Mouse (Mus musculus) hindbrain, embryonic 12.5 days (tissue): ENCODE results near the gene Ccdc117. TPM values are rescaled to one million over a fixed set of nuclear protein-coding genes. Genes with fewer than 3 reads are reported as not detected.
"Not testable (repeated sequence)": the region's sequence is repeated elsewhere in the genome, so short reads cannot be mapped to it uniquely, and the experiment has no call there.

Experiments used
- ATAC-seq: fragments of 200-750 bp; cut with Nextera tagmentation; 2 replicates; pipeline ENCODE4 v1.8.0; 2017; ENCODE audit warnings: moderate TSS enrichment; ENCODE audit not compliant: low FRiP score
- H3K27ac ChIP-seq: fragments of 300-500 bp; sonication (generic); 2 replicates; pipeline ENCODE4 v1.5.1; 2016; ENCODE audit warnings: mild to moderate bottlenecking
- H3K27me3 ChIP-seq: fragments of 300-500 bp; sonication (generic); 2 replicates; pipeline ENCODE4 v1.6.1; 2016; ENCODE audit warnings: mild to moderate bottlenecking
- H3K36me3 ChIP-seq: fragments of 300-500 bp; sonication (generic); 2 replicates; pipeline ENCODE4 v1.6.1; 2016; ENCODE audit warnings: mild to moderate bottlenecking
- H3K4me1 ChIP-seq: fragments of 300-500 bp; sonication (generic); 2 replicates; pipeline ENCODE4 v1.6.1; 2016
- H3K4me2 ChIP-seq: fragments of 300-500 bp; sonication (generic); replicated peaks from 2 replicates; pipeline ENCODE4 v1.6.1; 2016; ENCODE audit warnings: mild to moderate bottlenecking
- H3K4me3 ChIP-seq: fragments of 300-500 bp; sonication (generic); 2 replicates; pipeline ENCODE4 v1.5.1; 2016; ENCODE audit warnings: mild to moderate bottlenecking
- H3K9ac ChIP-seq: fragments of 300-500 bp; sonication (generic); 2 replicates; pipeline ENCODE4 v1.6.1; 2016; ENCODE audit warnings: mild to moderate bottlenecking, moderate library complexity
- H3K9me3 ChIP-seq: fragments of 300-500 bp; sonication (generic); replicated peaks from 2 replicates; pipeline ENCODE4 v1.6.1; 2016; ENCODE audit warnings: mild to moderate bottlenecking
- WGBS: fragments of 180-500 bp; shearing (Covaris S2); methylation state at CpG from one replicate; pipeline ENCODE4 v1.1.7; 2016; 5-methylcytosine and 5-hydroxymethylcytosine counted together
- polyA plus RNA-seq: library from polyadenylated mRNA; unstranded; fragments of >200 nt; fragmentation: Nextera tagmentation; extraction: Ambion mirVana; gene quantifications from 2 replicates; pipeline ENCODE4 v1.2.1, GENCODE M21; 2016

Ccdc117 gene
- polyA plus RNA-seq, 1 experiment from 2014 or later = 25.3 TPM

GRCm38 (mm10) chr11:5551931-5552330, 9.9 kb upstream of the Ccdc117 start:
- H3K9me3 ChIP-seq = no peaks in the 10 kb centered on the region
- 76% methylated on average over 1 of the region's 1 CpGs for WGBS
- ATAC-seq = no peak
- no peak overlapping the region for H3K27ac ChIP-seq
- no peaks in the 10 kb centered on the region for H3K36me3 ChIP-seq
- H3K9ac ChIP-seq = no peak overlapping the region
- no peak overlapping the region for H3K4me3 ChIP-seq
- H3K27me3 ChIP-seq = no peaks in the 10 kb centered on the region
- H3K4me1 ChIP-seq = no peaks in the 10 kb centered on the region
- H3K4me2 ChIP-seq = no peak overlapping the region

- ATAC-seq = no peak
- Histone ChIP-seq H3K4me2 (no peak overlapping the region), H3K36me3 (no peaks in the 10 kb centered on the region), H3K27ac (no peak overlapping the region), H3K4me1 (no peaks in the 10 kb centered on the region), H3K9me3 (no peaks in the 10 kb centered on the region), H3K27me3 (no peaks in the 10 kb centered on the region), H3K4me3 (no peak overlapping the region), H3K9ac (no peak overlapping the region)
- 90% methylated on average over 5 of the region's 5 CpGs for WGBS
These were observed 9.4 kb upstream of the Ccdc117 start for GRCm38 (mm10) chr11:5551430-5551829.

DNA sequence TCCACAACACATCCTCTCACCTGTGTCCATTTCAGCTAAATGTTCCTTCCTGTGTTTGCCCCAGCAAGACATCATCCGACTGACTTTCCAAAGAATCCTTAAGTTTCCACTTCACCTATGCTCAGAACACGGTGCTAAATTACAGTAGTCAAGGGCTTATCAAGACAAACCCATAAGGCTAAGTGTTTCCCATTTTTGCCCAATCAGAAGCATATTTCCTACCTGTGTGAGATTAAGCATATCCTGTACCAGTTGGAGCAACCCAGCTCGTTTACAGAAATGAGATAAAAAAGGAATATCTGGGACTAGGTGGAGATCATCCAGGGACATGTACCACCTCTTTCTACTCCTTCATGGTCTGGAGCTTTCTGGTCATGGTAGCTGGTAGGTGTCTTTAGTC, 4.7 kb upstream of the Ccdc117 start:
- Histone ChIP-seq H3K9ac (no peak overlapping the region), H3K4me3 (no peak overlapping the region), H3K27me3 (no peaks in the 10 kb centered on the region), H3K4me2 (no peak overlapping the region), H3K36me3 (no peaks in the 10 kb centered on the region), H3K9me3 (no peaks in the 10 kb centered on the region), H3K4me1 (no peaks in the 10 kb centered on the region), H3K27ac (no peak overlapping the region)
- ATAC-seq = no peak
- WGBS = 97% methylated on average over 3 of the region's 3 CpGs

DNA sequence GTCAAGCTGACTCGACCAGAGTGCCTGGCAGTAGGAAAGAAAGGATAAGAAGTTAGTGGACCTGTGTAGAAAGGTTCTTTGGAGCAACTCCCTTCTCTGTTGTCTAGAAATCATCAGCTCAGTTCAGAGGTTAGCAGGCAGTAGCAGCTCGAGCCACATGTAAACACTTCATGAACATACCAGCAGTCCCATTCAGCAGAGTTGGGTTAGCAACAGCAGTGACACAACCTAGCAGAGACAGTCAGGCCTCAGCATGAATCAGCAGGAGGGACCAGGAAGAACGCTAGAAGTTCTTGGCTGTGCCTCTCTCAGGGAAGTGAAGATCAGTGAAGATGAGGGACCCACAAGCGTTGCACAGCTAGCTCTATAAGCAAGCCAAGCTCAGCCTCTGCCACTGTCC, 3.5 kb upstream of the Ccdc117 start:
- 86% methylated on average over 4 of the region's 4 CpGs for WGBS
- Histone ChIP-seq H3K4me3 (no peak overlapping the region), H3K9me3 (no peaks in the 10 kb centered on the region), H3K9ac (no peak overlapping the region), H3K27ac (no peak overlapping the region), H3K27me3 (no peaks in the 10 kb centered on the region), H3K4me1 (peaks cover 6% of the 10 kb centered on the region), H3K36me3 (no peaks in the 10 kb centered on the region), H3K4me2 (no peak overlapping the region)
- no peak for ATAC-seq

GRCm38 (mm10) chr11:5544709-5545108, 2.7 kb upstream of the Ccdc117 start:
- not testable (repeated sequence) for H3K36me3 ChIP-seq, H3K27ac ChIP-seq
- WGBS = 86% methylated on average over 1 of the region's 1 CpGs

DNA sequence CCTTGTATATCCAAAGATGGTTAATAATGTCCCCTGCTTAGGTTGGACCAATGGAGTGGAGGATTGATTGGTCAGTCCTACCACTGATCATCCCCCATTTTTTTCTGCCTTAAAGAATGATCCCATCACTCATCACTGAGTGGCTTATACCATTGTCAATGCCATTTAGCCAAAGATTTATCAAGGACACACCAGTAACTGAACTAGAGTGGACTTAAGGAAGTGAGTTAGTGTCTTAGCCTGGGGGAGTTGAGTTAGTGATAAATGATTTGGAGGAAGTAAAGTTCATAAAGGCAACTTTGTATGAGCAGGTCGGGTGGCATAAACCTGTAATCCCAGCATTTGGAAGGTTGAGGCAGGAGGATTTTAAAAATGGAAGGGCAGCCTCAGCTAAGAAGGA, 1.3 kb upstream of the Ccdc117 start:
- no peak overlapping the region for H3K4me3 ChIP-seq
- no peak for ATAC-seq
- 82% methylated on average over 1 of the region's 1 CpGs for WGBS

More at GRCm38 (mm10) chr11:5544709-5545108, 2.7 kb upstream of the Ccdc117 start:
- ATAC-seq, H3K9ac ChIP-seq, H3K27me3 ChIP-seq, H3K4me2 ChIP-seq, H3K4me3 ChIP-seq, H3K4me1 ChIP-seq, H3K9me3 ChIP-seq: not testable (repeated sequence)

GRCm38 (mm10) chr11:5542482-5543185, 647 bp upstream of the Ccdc117 start:
- H3K27me3 ChIP-seq = no peaks in the 10 kb centered on the region
- no peaks in the 10 kb centered on the region for H3K9me3 ChIP-seq
- H3K4me1 ChIP-seq = peaks cover 12% of the 10 kb centered on the region
- H3K4me2 ChIP-seq = peak overlapping the region; percentile 82
- ATAC-seq = no peak
- H3K4me3 ChIP-seq = peak overlapping the region; percentile 88
- H3K27ac ChIP-seq = no peak overlapping the region; the same call in 1 of the 2 replicates
- 55% methylated on average over 5 of the region's 5 CpGs for WGBS
- no peak overlapping the region for H3K9ac ChIP-seq
- H3K36me3 ChIP-seq = no peaks in the 10 kb centered on the region

More for the DNA sequence above, 1.3 kb upstream of the Ccdc117 start:
- no peaks in the 10 kb centered on the region for H3K36me3 ChIP-seq
- no peak overlapping the region for H3K4me2 ChIP-seq
- H3K9ac ChIP-seq = no peak overlapping the region
- peaks cover 11% of the 10 kb centered on the region for H3K4me1 ChIP-seq
- no peak overlapping the region for H3K27ac ChIP-seq
- H3K27me3 ChIP-seq = no peaks in the 10 kb centered on the region
- no peaks in the 10 kb centered on the region for H3K9me3 ChIP-seq

- 3% methylated on average over 28 of the region's 28 CpGs for WGBS
- Histone ChIP-seq H3K27me3 (no peaks in the 10 kb centered on the region), H3K27ac (peak overlapping the region; percentile 86; the same call in 1 of the 2 replicates), H3K4me1 (peaks cover 12% of the 10 kb centered on the region), H3K9me3 (no peaks in the 10 kb centered on the region), H3K4me2 (peak overlapping the region; percentile 82), H3K9ac (peak overlapping the region; percentile 90), H3K4me3 (peak overlapping the region; percentile 88), H3K36me3 (no peaks in the 10 kb centered on the region)
- peak; percentile 9; the same call in 1 of the 2 replicates for ATAC-seq
These were observed 673 bp downstream of the Ccdc117 start for GRCm38 (mm10) chr11:5541230-5541798.

DNA sequence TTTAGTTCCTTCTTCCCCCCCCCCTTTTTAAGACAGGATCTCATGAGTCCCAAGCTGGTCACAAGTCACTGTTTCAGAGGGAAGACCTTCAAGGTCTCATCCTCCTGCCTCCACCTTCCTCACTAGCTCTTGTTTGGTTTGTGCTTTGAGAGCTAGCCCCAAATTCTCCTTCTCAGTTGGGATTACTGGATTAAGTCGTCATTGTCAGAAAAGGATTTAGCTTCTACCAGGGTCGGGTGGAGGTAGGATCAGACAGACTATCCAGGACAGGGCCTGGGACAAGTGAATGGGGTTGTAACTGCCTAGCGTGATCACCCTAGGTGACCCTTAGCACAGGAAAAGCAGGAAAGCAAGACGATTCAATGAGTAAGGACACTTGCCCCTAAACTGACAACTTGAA, 1.7 kb downstream of the Ccdc117 start:
- peaks cover 12% of the 10 kb centered on the region for H3K4me1 ChIP-seq
- no peaks in the 10 kb centered on the region for H3K9me3 ChIP-seq
- H3K27ac ChIP-seq = no peak overlapping the region
- H3K4me2 ChIP-seq = peak overlapping the region; percentile 82
- ATAC-seq = no peak
- 0 out of 2 replicates have a peak overlapping the region, but pooled peaks have one; percentile 88 for H3K4me3 ChIP-seq
- no peaks in the 10 kb centered on the region for H3K27me3 ChIP-seq
- 51% methylated on average over 4 of the region's 4 CpGs for WGBS
- H3K36me3 ChIP-seq = no peaks in the 10 kb centered on the region
- H3K9ac ChIP-seq = no peak overlapping the region

GRCm38 (mm10) chr11:5537454-5537853, 4.5 kb downstream of the Ccdc117 start:
- H3K4me2 ChIP-seq, H3K9ac ChIP-seq, H3K27ac ChIP-seq, ATAC-seq, H3K27me3 ChIP-seq, H3K9me3 ChIP-seq, H3K4me3 ChIP-seq: not testable (repeated sequence)
- Histone ChIP-seq H3K4me1 (peaks cover 12% of the 10 kb centered on the region), H3K36me3 (peaks cover 26% of the 10 kb centered on the region)
- WGBS = 86% methylated on average over 4 of the region's 4 CpGs

- 72% methylated on average over 5 of the region's 5 CpGs for WGBS
- no peak overlapping the region for H3K27ac ChIP-seq
- peaks cover 62% of the 10 kb centered on the region for H3K36me3 ChIP-seq
These were observed 8.9 kb downstream of the Ccdc117 start for GRCm38 (mm10) chr11:5533108-5533507.

DNA sequence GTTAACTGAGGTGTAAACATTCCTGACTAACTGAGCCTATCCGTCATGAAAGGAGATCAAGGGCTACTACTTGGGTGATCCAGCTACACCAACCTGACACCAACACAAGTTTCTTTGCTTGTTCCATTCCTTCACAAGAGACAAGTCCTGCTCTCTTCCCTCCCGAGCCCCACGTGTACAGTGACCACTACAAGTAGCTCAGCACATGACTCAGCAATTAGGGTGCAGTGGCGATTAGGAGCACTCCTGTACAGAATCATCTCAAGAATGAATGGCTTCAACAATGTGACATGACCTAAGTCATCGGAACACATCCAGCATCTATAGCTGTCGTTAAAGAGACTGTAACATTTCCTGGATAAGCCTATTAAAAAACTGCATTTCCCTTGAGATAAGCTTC, 11.3 kb downstream of the Ccdc117 start:
- 79% methylated on average over 6 of the region's 6 CpGs for WGBS
- Histone ChIP-seq H3K9ac (no peak overlapping the region), H3K4me1 (no peaks in the 10 kb centered on the region), H3K36me3 (peaks cover 77% of the 10 kb centered on the region), H3K4me2 (no peak overlapping the region), H3K9me3 (no peaks in the 10 kb centered on the region), H3K4me3 (no peak overlapping the region), H3K27me3 (no peaks in the 10 kb centered on the region), H3K27ac (no peak overlapping the region)
- ATAC-seq = no peak

More at GRCm38 (mm10) chr11:5533108-5533507, 8.9 kb downstream of the Ccdc117 start:
- Histone ChIP-seq H3K4me1 (no peaks in the 10 kb centered on the region), H3K27me3 (no peaks in the 10 kb centered on the region), H3K4me2 (no peak overlapping the region), H3K9me3 (no peaks in the 10 kb centered on the region), H3K9ac (no peak overlapping the region), H3K4me3 (no peak overlapping the region)
- ATAC-seq = no peak

- no peak overlapping the region for H3K9ac ChIP-seq
- peaks cover 82% of the 10 kb centered on the region for H3K36me3 ChIP-seq
- H3K4me2 ChIP-seq = no peak overlapping the region
- H3K9me3 ChIP-seq = no peaks in the 10 kb centered on the region
- no peak overlapping the region for H3K4me3 ChIP-seq
- H3K27me3 ChIP-seq = no peaks in the 10 kb centered on the region
- WGBS = 87% methylated on average over 5 of the region's 5 CpGs
- no peak for ATAC-seq
- H3K4me1 ChIP-seq = no peaks in the 10 kb centered on the region
- H3K27ac ChIP-seq = no peak overlapping the region
These were observed 11.8 kb downstream of the Ccdc117 start for GRCm38 (mm10) chr11:5530172-5530571.
